Mouse (Mus musculus): ENCODE results near the gene a. TPM values are rescaled to one million over a fixed set of nuclear protein-coding genes. Genes with fewer than 3 reads are reported as not detected.

a gene
- polyA plus RNA-seq, 1 experiment from 2014 or later = 1.1 TPM

- WGBS = 94% methylated on average over 13 of the region's 13 CpGs
- H3K9me3 ChIP-seq (ENCODE audit: control insufficient read depth, low read length) = no peaks in the 10 kb centered on the region
- H3K36me3 ChIP-seq (ENCODE audit: control insufficient read depth, insufficient read depth, low read length) = peaks cover 8% of the 10 kb centered on the region
- no peak overlapping the region for H3K4me2 ChIP-seq (ENCODE audit: low read length)
- ATAC-seq = no peak
- no peak overlapping the region for H3K4me3 ChIP-seq (ENCODE audit: low read length)
- H3K9ac ChIP-seq (ENCODE audit: low read depth, low read length) = no peak overlapping the region
- H3K4me1 ChIP-seq (ENCODE audit: control insufficient read depth, insufficient read depth, low read depth, low read length) = no peaks in the 10 kb centered on the region
- H3K27ac ChIP-seq (ENCODE audit: low read depth, low read length) = no peak overlapping the region
- no peaks in the 10 kb centered on the region for H3K27me3 ChIP-seq (replicated peaks; ENCODE audit: control insufficient read depth, insufficient read depth, low read length)
Measured at GRCm38 (mm10) chr2:154863672-154864071, 72.5 kb downstream of the a start.

- peaks cover 19% of the 10 kb centered on the region for H3K36me3 ChIP-seq (ENCODE audit: control insufficient read depth, insufficient read depth, low read length)
- no peaks in the 10 kb centered on the region for H3K9me3 ChIP-seq (ENCODE audit: control insufficient read depth, low read length)
- H3K4me3 ChIP-seq (ENCODE audit: low read length) = no peak overlapping the region
- no peak for ATAC-seq
- no peak overlapping the region for H3K27ac ChIP-seq (ENCODE audit: low read depth, low read length)
- H3K4me1 ChIP-seq (ENCODE audit: control insufficient read depth, insufficient read depth, low read depth, low read length) = no peaks in the 10 kb centered on the region
- H3K4me2 ChIP-seq (ENCODE audit: low read length) = no peak overlapping the region
- H3K9ac ChIP-seq (ENCODE audit: low read depth, low read length) = no peak overlapping the region
- H3K27me3 ChIP-seq (replicated peaks; ENCODE audit: control insufficient read depth, insufficient read depth, low read length) = no peaks in the 10 kb centered on the region
- WGBS = 83% methylated on average over 3 of the region's 3 CpGs
Measured at GRCm38 (mm10) chr2:154865696-154866095, 74.5 kb downstream of the a start.

DNA sequence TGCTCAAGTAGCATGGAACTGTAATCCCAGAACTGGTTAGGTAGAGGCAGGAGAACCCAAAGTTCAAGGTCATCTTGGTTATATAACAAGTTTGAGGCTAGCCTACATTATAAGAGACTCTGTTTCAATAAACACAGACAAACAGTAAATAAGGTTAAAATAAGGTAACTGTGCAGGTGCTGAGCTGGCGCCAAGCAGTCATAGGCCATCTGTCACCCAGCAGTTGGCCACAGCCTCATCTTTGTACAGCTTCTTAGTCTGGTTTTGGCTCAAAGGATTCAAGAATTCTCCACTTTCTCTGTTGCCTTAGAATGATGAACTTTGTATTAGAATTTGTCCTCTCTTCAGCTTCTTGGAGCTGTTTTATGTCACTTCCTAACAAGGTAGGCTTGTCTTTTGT lies 76.9 kb downstream of the a start:
- H3K9ac ChIP-seq (ENCODE audit: low read depth, low read length) = no peak overlapping the region
- no peak overlapping the region for H3K4me3 ChIP-seq (ENCODE audit: low read length)
- H3K27me3 ChIP-seq (replicated peaks; ENCODE audit: control insufficient read depth, insufficient read depth, low read length) = no peaks in the 10 kb centered on the region
- no peak overlapping the region for H3K27ac ChIP-seq (ENCODE audit: low read depth, low read length)
- H3K4me2 ChIP-seq (ENCODE audit: low read length) = no peak overlapping the region
- H3K36me3 ChIP-seq (ENCODE audit: control insufficient read depth, insufficient read depth, low read length) = peaks cover 29% of the 10 kb centered on the region
- ATAC-seq = no peak
- no peaks in the 10 kb centered on the region for H3K9me3 ChIP-seq (ENCODE audit: control insufficient read depth, low read length)
- 69% methylated on average over 1 of the region's 1 CpGs for whole genome bisulfite sequencing
- H3K4me1 ChIP-seq (ENCODE audit: control insufficient read depth, insufficient read depth, low read depth, low read length) = no peaks in the 10 kb centered on the region

DNA sequence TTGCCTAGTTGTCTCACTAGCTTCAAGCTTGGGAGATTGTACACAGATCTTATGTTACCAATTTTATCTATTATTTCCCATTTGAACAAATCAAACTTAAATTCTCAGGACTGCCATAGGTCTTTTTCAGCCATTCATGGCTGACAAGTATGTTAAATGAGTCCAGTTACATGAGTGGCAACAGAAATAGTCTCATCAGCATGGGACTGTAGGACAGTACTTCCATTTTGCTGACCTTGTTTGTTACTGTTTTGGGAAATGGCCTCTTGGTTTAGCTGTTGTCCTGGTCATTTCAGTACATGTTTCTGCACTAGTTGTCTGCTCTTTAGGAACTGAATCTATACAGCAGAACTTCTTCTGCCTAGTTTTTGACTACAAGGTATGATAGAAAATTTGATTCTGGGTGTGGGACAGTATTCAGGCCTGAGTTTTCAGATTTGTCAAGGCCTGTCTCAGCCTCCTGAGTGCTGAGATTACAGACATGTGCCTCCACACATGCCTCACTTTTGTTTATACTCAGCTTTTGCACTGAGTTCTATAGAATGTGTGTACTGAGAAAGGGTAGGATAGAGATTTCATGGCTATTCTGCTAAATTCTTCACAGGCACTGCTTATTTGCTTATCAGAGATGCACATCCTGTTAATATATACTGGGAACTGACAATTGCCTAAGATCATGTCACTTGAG lies 78.9 kb downstream of the a start:
- Histone ChIP-seq H3K9ac (ENCODE audit: low read depth, low read length) (no peak overlapping the region), H3K4me3 (ENCODE audit: low read length) (no peak overlapping the region), H3K4me1 (ENCODE audit: control insufficient read depth, insufficient read depth, low read depth, low read length) (no peaks in the 10 kb centered on the region), H3K27me3 (replicated peaks; ENCODE audit: control insufficient read depth, insufficient read depth, low read length) (no peaks in the 10 kb centered on the region), H3K9me3 (ENCODE audit: control insufficient read depth, low read length) (no peaks in the 10 kb centered on the region), H3K4me2 (ENCODE audit: low read length) (no peak overlapping the region), H3K36me3 (ENCODE audit: control insufficient read depth, insufficient read depth, low read length) (peaks cover 39% of the 10 kb centered on the region), H3K27ac (ENCODE audit: low read depth, low read length) (no peak overlapping the region)
- ATAC-seq = no peak

- Histone ChIP-seq H3K4me3 (ENCODE audit: low read length) (no peak overlapping the region), H3K4me1 (ENCODE audit: control insufficient read depth, insufficient read depth, low read depth, low read length) (no peaks in the 10 kb centered on the region), H3K27me3 (replicated peaks; ENCODE audit: control insufficient read depth, insufficient read depth, low read length) (no peaks in the 10 kb centered on the region), H3K4me2 (ENCODE audit: low read length) (no peak overlapping the region), H3K9me3 (ENCODE audit: control insufficient read depth, low read length) (no peaks in the 10 kb centered on the region), H3K9ac (ENCODE audit: low read depth, low read length) (no peak overlapping the region), H3K36me3 (ENCODE audit: control insufficient read depth, insufficient read depth, low read length) (peaks cover 32% of the 10 kb centered on the region), H3K27ac (ENCODE audit: low read depth, low read length) (no peak overlapping the region)
- WGBS = 88% methylated on average over 2 of the region's 2 CpGs
- ATAC-seq = no peak
Measured at GRCm38 (mm10) chr2:154876621-154877020, 85.4 kb downstream of the a start.

GRCm38 (mm10) chr2:154891585-154891984 lies 100.4 kb downstream of the a start:
- peak overlapping the region; percentile 95 for H3K4me3 ChIP-seq (ENCODE audit: low read length)
- no peaks in the 10 kb centered on the region for H3K9me3 ChIP-seq (ENCODE audit: control insufficient read depth, low read length)
- peaks cover 6% of the 10 kb centered on the region; the same call in 1 of the 2 replicates for H3K36me3 ChIP-seq (ENCODE audit: control insufficient read depth, insufficient read depth, low read length)
- no peak for ATAC-seq
- peak overlapping the region; percentile 88 for H3K9ac ChIP-seq (ENCODE audit: low read depth, low read length)
- peaks cover 14% of the 10 kb centered on the region for H3K4me1 ChIP-seq (ENCODE audit: control insufficient read depth, insufficient read depth, low read depth, low read length)
- H3K27me3 ChIP-seq (replicated peaks; ENCODE audit: control insufficient read depth, insufficient read depth, low read length) = no peaks in the 10 kb centered on the region
- 21% methylated on average over 2 of the region's 2 CpGs for WGBS
- no peak overlapping the region for H3K27ac ChIP-seq (ENCODE audit: low read depth, low read length)
- H3K4me2 ChIP-seq (ENCODE audit: low read length) = peak overlapping the region; percentile 90

- peaks cover 14% of the 10 kb centered on the region for H3K4me1 ChIP-seq (ENCODE audit: control insufficient read depth, insufficient read depth, low read depth, low read length)
- WGBS = under 1% methylated on average over 75 of the region's 75 CpGs
- peak within 1 kb of the TSS; percentile 88 for H3K9ac ChIP-seq (ENCODE audit: low read depth, low read length)
- peaks cover 2% of the 10 kb centered on the region; the same call in 1 of the 2 replicates for H3K36me3 ChIP-seq (ENCODE audit: control insufficient read depth, insufficient read depth, low read length)
- H3K4me2 ChIP-seq (ENCODE audit: low read length) = peak within 1 kb of the TSS; percentile 90
- H3K9me3 ChIP-seq (ENCODE audit: control insufficient read depth, low read length) = no peaks in the 10 kb centered on the region
- peak; percentile 99 for ATAC-seq
- H3K27ac ChIP-seq (ENCODE audit: low read depth, low read length) = peak within 1 kb of the TSS; percentile 80
- H3K4me3 ChIP-seq (ENCODE audit: low read length) = peak within 1 kb of the TSS; percentile 95
- no peaks in the 10 kb centered on the region for H3K27me3 ChIP-seq (replicated peaks; ENCODE audit: control insufficient read depth, insufficient read depth, low read length)
Measured at GRCm38 (mm10) chr2:154892201-154893044, 101.2 kb downstream of the a start, which contains the start of gene Eif2s2. Gene Eif2s2 (minus strand): TSS chr2:154892935.

GRCm38 (mm10) chr2:154893045-154893385 lies 101.8 kb downstream of the a start:
- no peaks in the 10 kb centered on the region for H3K27me3 ChIP-seq (replicated peaks; ENCODE audit: control insufficient read depth, insufficient read depth, low read length)
- H3K4me2 ChIP-seq (ENCODE audit: low read length) = peak overlapping the region; percentile 60
- H3K27ac ChIP-seq (ENCODE audit: low read depth, low read length) = no peak overlapping the region
- H3K9ac ChIP-seq (ENCODE audit: low read depth, low read length) = peak overlapping the region; percentile 60
- peak; percentile 62 for ATAC-seq
- no peaks in the 10 kb centered on the region for H3K9me3 ChIP-seq (ENCODE audit: control insufficient read depth, low read length)
- 9% methylated on average over 12 of the region's 12 CpGs for WGBS
- H3K4me3 ChIP-seq (ENCODE audit: low read length) = peak overlapping the region; percentile 95
- H3K36me3 ChIP-seq (ENCODE audit: control insufficient read depth, insufficient read depth, low read length) = no peaks in the 10 kb centered on the region; the same call in 1 of the 2 replicates
- peaks cover 14% of the 10 kb centered on the region for H3K4me1 ChIP-seq (ENCODE audit: control insufficient read depth, insufficient read depth, low read depth, low read length)

- no peak overlapping the region for H3K9ac ChIP-seq (ENCODE audit: low read depth, low read length)
- no peak overlapping the region for H3K4me3 ChIP-seq (ENCODE audit: low read length)
- ATAC-seq = no peak
- WGBS = 71% methylated on average over 4 of the region's 4 CpGs
- H3K27ac ChIP-seq (ENCODE audit: low read depth, low read length) = no peak overlapping the region
- peaks cover 14% of the 10 kb centered on the region for H3K4me1 ChIP-seq (ENCODE audit: control insufficient read depth, insufficient read depth, low read depth, low read length)
- H3K4me2 ChIP-seq (ENCODE audit: low read length) = peak overlapping the region; percentile 60
- H3K27me3 ChIP-seq (replicated peaks; ENCODE audit: control insufficient read depth, insufficient read depth, low read length) = no peaks in the 10 kb centered on the region
- H3K9me3 ChIP-seq (ENCODE audit: control insufficient read depth, low read length) = no peaks in the 10 kb centered on the region
- H3K36me3 ChIP-seq (ENCODE audit: control insufficient read depth, insufficient read depth, low read length) = no peaks in the 10 kb centered on the region
Measured at GRCm38 (mm10) chr2:154893548-154893947, 102.3 kb downstream of the a start.
